Mouse (Mus musculus) liver, postnatal 0 days (tissue): ENCODE data around the gene St7.

Experiments used
- CTCF ChIP-seq: sonication (generic); IDR thresholded peaks from 2 replicates; pipeline ENCODE4 v1.5.1; 2016; ENCODE audit warnings: antibody characterized with exemption, low read depth
- EP300 ChIP-seq: IDR thresholded peaks from 2 replicates; pipeline ENCODE4 v1.6.1; 2016; ENCODE audit warnings: antibody characterized with exemption, low read depth, mild to moderate bottlenecking

DNA sequence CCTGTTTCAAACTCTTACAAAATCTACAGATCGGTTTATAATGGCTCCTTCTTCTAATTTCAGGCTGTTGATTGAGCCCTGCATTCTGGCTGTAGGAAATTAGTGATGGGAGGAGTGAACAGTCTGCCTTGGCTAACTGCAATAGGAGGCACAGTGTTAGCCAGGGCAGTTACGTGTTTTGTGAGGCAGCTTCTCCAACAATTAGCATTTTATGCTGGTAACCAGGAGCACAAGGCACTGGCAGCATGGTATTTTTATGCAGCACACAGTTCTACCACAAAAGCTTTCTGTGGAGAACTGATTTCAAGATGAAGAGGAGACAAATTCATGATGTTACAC lies 71.9 kb downstream of the St7 start:
- no peak for TF ChIP-seq CTCF
- TF ChIP-seq EP300 = no peak
